Mouse (Mus musculus): ENCODE measurements around the gene Bhlhe23.

GRCm38 (mm10) chr2:180819504-180819903 is 42.8 kb upstream of the Bhlhe23 start:
- TF ChIP-seq CTCF (IDR thresholded peaks at IDR 0.05; ENCODE audit: low read depth, low read length) (no peak), POLR2A (IDR thresholded peaks at IDR 0.05; ENCODE audit: insufficient read depth, low read length) (no peak), EP300 (IDR thresholded peaks at IDR 0.05; ENCODE audit: insufficient read depth, low read depth, low read length) (no peak)
